Mouse (Mus musculus) C2C12 (cell line): ENCODE results near the gene Ppp6r3. TPM values are rescaled to one million over a fixed set of nuclear protein-coding genes. Genes with fewer than 3 reads are reported as not detected.

Experiments used
- H3K27me3 ChIP-seq: one replicate; pipeline ENCODE4 v1.6.1; 2011; ENCODE audit not compliant: control insufficient read depth, insufficient read depth, insufficient read length
- H3K36me3 ChIP-seq: one replicate; pipeline ENCODE4 v1.6.1; 2011; ENCODE audit not compliant: control insufficient read depth, insufficient read depth
- H3K4me3 ChIP-seq: one replicate; pipeline ENCODE4 v1.5.1; 2011; ENCODE audit warnings: mild to moderate bottlenecking, control low read depth; ENCODE audit not compliant: poor library complexity, insufficient read depth, severe bottlenecking
- H3K79me2 ChIP-seq: one replicate; pipeline ENCODE4 v1.6.1; 2011; ENCODE audit not compliant: control insufficient read depth, insufficient read depth
- H3K79me3 ChIP-seq: one replicate; pipeline ENCODE4 v1.6.1; 2011; ENCODE audit warnings: low read depth, control low read depth
- H3ac ChIP-seq: one replicate; pipeline ENCODE3; 2011; ENCODE audit warnings: low read depth; ENCODE audit not compliant: control insufficient read depth, insufficient read length
- CEBPB ChIP-seq: IDR thresholded peaks from one replicate; pipeline ENCODE4 v1.6.1; 2011; ENCODE audit warnings: low read depth, mild to moderate bottlenecking, control low read depth, moderate library complexity
- CTCF ChIP-seq: IDR thresholded peaks from one replicate; pipeline ENCODE4 v1.5.1; 2011; ENCODE audit not compliant: control insufficient read depth, insufficient read depth, insufficient read length
- FOSL1 ChIP-seq: IDR thresholded peaks from one replicate; pipeline ENCODE4 v1.8.0; 2011; ENCODE audit warnings: mild to moderate bottlenecking, low read length; ENCODE audit not compliant: poor library complexity, insufficient read depth, severe bottlenecking
- MAX ChIP-seq: IDR thresholded peaks from one replicate; pipeline ENCODE4 v1.6.1; 2011; ENCODE audit warnings: mild to moderate bottlenecking, control low read depth
- MYOD1 ChIP-seq: IDR thresholded peaks from one replicate; pipeline ENCODE4 v1.6.1; 2011; ENCODE audit warnings: low read depth; ENCODE audit not compliant: control insufficient read depth, insufficient read length
- MYOG ChIP-seq: IDR thresholded peaks from one replicate; pipeline ENCODE4 v1.6.1; 2011; ENCODE audit not compliant: control insufficient read depth, insufficient read length; ENCODE audit errors: extremely low read depth
- USF1 ChIP-seq: IDR thresholded peaks from one replicate; pipeline ENCODE4 v1.6.1; 2011; ENCODE audit warnings: low read depth, mild to moderate bottlenecking, control low read depth, moderate library complexity
- polyA plus RNA-seq: library from polyadenylated mRNA; unstranded; fragments of >200 nt; fragmentation: generic; extraction: Trizol; gene quantifications from one replicate; pipeline ENCODE4 v1.2.1, GENCODE M21; 2012; ENCODE audit warnings: missing spikeins

Gene Ppp6r3
- polyA plus RNA-seq, 1 experiment = 18.1 TPM

- Histone ChIP-seq H3K36me3 (no peaks in the 10 kb centered on the region), H3K4me3 (no peak overlapping the region), H3K79me3 (no peaks in the 10 kb centered on the region), H3K79me2 (no peaks in the 10 kb centered on the region), H3ac (no peak overlapping the region), H3K27me3 (no peaks in the 10 kb centered on the region)
- TF ChIP-seq FOSL1 = no peak
- TF ChIP-seq MYOD1 = no peak
- no peak for TF ChIP-seq USF1
- TF ChIP-seq MAX = no peak
- no peak for TF ChIP-seq MYOG
- no peak for TF ChIP-seq CTCF
- TF ChIP-seq CEBPB = no peak
Measured at GRCm38 (mm10) chr19:3405531-3406281, 169.8 kb downstream of the Ppp6r3 start.

Other genes starting within 250 kb of the Ppp6r3 start
- gene Tesmin, start 186.9 kb downstream of the Ppp6r3 start, polyA plus RNA-seq = 0.39 TPM
- gene Gal, start 161.2 kb downstream of the Ppp6r3 start, polyA plus RNA-seq = not detected
- gene Lrp5, start 110.8 kb upstream of the Ppp6r3 start, polyA plus RNA-seq = 33.8 TPM
- gene 1810055G02Rik, start 132.5 kb upstream of the Ppp6r3 start, polyA plus RNA-seq = 61.9 TPM
- 5.6 TPM for gene Kmt5b, start 191.7 kb upstream of the Ppp6r3 start, polyA plus RNA-seq